Mouse (Mus musculus): ENCODE data around the gene Irak3. TPM values are rescaled to one million over a fixed set of nuclear protein-coding genes. Genes with fewer than 3 reads are reported as not detected.
"Not testable (repeated sequence)": the region's sequence is repeated elsewhere in the genome, so short reads cannot be mapped to it uniquely, and the experiment has no call there.

Irak3 gene
- total RNA-seq (2021), result 1 to 10 TPM; 3.4 to 3.6 TPM
- long read RNA-seq, experiment 1, partial matches to known transcripts, result 0 of 2 reads
- long read RNA-seq, experiment 1, other reads (novel, unspliced or antisense), result 1 of 2 reads
- long read RNA-seq, experiment 2, result 0 reads

- peak; percentile 90 to 94 for DNase-seq
These were observed at the start of gene Irak3 for GRCm38 (mm10) chr10:120201961-120202402. Gene Irak3, minus strand, starts transcription at chr10:120202130.

- DNase-seq, result no peak
These were observed 49.2 kb upstream of the Irak3 start for GRCm38 (mm10) chr10:120250911-120251683.

DNA sequence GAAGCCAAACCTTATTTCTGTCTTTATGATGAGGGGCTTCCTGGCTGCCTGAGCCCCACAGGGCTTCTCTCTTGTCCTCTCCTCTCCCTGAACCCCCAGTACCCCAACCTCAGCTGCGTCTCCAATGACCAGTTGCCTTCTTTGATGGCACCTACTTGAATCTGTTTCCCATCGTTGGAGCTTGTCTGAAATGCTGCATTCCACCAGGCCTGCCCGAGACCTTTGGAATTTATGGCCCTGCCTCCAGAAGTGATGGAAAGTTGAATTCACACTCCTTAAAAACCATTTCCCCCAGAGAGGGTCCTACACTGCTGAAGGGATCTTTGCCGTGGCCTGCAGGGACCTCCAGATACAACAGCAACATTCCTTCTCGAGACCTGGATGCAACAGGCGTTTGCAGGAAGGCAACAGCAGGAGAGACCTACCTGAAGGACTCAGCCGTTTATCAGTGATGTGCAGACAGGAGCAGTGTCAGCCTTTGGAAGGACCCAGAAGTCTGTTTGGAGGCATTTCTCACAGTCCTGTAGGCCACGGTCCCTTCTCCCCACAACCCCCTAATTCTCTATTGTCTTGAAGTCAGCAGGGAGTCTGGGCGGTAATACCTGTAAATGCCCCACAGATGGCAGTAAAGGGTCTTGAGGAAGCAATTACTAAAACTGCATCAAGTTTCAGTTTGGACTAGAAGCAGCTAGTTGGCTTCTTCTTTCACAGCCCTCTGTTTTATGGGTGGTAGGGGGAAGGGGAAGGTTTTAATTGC lies 45.2 kb upstream of the Irak3 start:
- DNase-seq, result peak; percentile 3 to 21

DNA sequence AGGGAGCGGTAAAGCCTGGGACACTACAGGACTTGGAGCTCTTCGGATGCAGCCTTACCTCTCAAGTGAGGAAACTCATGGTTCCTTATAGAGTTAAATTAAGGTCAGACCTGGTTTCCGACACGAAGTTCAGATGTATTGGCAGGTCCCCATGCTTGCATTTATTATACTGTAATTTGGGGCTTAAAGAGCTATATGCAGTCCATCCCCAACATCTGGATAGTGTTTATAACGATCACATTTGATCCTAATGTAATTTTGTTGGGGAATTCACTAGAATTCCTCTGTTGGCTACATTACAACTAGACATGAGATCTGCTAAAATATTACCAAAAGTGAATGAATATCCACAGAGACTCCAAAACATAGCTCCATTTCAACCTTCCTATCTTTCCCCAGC lies 43.8 kb upstream of the Irak3 start:
- DNase-seq, result no peak

- no peak for DNase-seq
These were observed 40.5 kb upstream of the Irak3 start for GRCm38 (mm10) chr10:120242421-120242820.

- DNase-seq, result no peak
These were observed 37.5 kb upstream of the Irak3 start for GRCm38 (mm10) chr10:120239476-120239875.

- DNase-seq, result no peak
These were observed 36.3 kb upstream of the Irak3 start for GRCm38 (mm10) chr10:120238241-120238640.

GRCm38 (mm10) chr10:120236855-120237254 lies 34.9 kb upstream of the Irak3 start:
- no peak for DNase-seq

DNA sequence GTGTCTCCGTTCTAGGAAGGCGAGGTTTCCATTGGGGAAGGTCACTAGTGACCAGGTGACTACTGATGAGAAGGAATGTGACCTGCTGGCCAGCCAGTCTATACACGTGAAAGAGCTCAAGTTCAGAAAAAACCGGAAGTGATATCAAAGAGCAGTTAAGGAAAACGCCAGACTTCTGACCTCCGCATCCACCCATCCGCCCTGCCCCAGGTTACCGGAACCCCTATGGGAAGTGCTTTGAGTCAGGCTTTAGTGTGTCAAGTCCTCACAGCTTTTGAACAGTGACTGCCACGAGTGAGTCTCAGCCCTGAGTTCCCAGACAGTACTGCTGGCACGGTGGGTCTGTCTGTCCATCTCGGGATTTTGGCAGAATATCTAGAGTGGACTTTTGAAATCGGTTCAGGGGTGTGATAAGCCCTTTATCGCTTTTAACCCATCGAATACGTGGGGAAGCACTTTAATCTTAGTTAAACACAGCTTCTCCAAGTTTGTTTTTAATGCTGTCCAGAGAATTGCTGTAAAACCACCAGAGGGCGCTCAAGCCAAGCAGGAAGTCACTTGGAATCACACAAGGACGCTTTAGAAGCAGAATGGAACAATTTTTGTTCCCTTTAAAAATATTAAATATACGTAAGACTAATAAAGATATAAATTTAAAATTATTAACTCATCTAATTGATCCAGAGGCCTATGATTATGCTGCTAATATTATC lies 31.9 kb upstream of the Irak3 start:
- peak; percentile 55 to 75 for DNase-seq

DNA sequence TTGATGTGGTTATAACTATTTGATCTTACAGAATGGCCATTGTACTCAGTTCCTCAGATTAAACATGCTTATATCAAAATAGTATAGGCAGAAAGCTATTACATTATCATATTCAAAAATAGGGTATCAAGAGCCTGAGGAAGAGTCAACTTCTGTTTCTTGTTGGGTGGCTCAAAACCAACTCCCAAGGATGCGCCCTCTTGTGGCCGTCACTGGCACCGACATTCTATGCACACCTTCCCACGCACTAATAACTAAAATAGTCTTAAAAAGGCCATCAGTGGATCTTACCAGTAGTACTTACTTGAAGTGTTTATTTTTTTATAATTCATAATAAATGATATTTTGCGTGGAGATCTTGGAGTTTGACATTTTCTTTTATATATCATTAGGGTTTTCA lies 29.8 kb upstream of the Irak3 start:
- DNase-seq, result peak; percentile 74 to 82

DNA sequence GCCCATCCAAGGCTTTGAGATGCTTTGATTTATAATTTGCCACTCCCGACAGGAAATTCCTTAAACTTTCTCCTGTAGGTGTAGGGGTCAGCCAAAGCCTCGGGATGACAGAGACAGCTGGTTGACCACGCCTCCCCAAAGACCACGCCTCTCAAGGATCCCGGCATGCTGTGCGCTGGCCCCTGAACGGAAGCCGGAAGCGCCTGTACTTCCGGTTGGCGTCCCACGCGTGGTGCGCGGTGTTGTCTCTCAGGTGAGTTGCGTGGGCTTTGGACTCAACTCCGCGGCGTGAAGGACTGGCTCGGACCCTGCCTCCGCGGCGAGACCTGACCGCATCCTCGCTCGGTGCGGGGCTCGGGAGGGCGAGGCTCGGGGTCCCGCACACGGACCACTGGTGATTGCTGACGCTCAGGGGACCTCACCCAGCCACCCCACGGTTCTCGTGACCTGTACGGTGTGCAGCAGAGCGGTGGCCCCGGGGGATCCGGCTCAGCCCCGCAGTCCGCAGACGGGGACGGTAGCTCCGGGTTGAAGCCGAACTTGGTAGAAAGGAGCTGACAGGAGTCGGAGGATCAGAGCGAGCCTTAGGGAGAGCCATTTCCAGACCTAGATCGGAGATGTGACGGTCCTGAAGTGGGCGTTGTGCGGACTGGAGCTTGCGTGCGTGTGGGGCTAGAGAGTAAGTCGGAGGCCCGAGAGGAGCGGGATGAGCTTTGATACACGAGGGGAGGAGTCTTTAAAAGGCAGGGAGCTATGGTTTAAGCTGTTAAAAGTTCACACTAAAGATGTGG lies 25.1 kb upstream of the Irak3 start, which contains the start of gene Llph:
Gene Llph, plus strand, starts transcription at position 200 of the 791 bp plus-strand sequence.
- DNase-seq, result peak; percentile 90 to 94

DNA sequence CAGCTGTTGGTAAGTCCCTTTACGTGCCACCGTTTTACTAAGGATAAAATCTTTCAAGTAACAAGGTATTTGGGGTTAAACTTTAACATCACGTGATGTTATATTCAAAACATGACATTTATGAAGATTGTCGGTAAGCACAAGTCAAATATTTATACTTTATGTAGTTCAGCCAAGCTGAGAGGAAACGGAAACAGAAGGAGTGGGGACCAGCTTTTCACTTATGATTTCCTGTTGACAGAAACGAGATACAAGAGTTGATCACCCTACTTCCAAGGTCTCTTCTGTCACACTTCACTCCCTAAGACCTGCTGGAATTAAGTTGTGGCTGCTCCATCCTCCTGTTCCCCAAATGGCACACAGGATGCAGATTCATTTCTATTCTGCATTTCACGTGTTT lies 18.8 kb upstream of the Irak3 start:
- no peak for DNase-seq

GRCm38 (mm10) chr10:120219578-120220359 lies 17.8 kb upstream of the Irak3 start:
- DNase-seq, result no peak

DNA sequence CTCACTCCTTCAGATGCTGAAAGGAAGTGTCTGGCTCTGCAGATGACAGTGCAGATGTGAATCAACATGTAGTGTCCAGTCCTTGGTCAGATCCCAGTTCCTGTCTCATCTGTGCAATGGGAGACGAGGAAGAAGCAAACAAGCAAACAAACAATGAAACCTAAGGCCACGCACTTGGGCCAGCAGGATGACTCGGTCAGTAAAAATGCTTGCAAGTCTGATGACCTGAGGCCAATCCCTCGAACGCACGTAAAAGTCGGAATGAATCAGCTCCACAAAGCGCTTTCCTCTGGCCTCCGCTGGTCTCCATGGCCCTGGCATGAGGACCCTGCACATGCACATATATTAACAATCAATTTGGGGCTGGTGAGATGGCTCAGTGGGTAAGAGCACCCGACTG lies 17.1 kb upstream of the Irak3 start:
- no peak for DNase-seq

- not testable (repeated sequence) for DNase-seq
These were observed 15.2 kb upstream of the Irak3 start for GRCm38 (mm10) chr10:120217099-120217498.

GRCm38 (mm10) chr10:120210096-120210495 lies 8.2 kb upstream of the Irak3 start:
- DNase-seq, result no peak

- no peak for DNase-seq
These were observed 7.6 kb upstream of the Irak3 start for GRCm38 (mm10) chr10:120209539-120209925.

DNA sequence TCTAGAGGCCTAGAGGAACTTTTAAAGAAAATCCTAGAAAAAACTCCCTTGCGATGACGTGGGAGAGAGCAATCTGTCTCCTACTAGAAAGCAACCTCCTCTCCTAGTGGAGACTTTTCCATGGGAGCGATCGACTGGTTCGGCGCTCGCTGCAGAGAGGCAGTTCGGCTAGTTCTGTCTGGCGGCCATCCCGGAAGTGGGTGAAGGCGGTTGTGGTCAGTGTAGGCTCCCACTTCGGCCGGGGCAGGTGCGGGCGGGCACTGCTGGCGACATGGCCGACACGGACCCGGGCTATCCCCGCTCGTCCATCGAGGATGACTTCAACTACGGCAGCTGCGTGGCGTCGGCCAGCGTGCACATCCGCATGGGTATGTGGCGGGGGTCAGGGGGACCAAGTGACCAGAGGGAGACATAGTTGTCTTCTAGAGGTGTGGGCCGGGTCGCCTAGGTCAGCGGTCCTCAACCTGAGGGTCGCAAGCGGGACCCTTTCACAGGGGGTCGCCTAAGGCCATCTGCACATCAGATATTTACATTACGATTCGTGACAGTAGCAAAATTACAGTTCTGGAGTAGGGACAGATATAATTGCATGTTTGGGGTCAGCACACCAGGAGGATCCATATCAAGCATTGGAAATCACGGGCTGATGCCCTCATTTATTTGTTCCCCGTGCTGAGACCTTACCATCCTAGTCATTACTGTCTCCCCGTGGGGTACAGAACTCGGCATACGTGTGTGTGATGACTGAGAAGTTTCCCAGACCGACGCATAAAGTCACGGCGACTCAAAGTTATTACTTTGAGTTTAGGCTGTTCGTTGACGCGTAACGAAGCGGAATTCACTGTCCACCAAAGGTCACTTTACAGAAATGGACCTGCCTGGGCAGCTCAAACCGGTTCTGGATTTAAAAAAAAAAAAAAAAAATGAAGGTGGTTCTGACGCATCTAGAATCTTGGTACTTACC lies 6.9 kb upstream of the Irak3 start:
- DNase-seq, result peak; percentile 92

DNA sequence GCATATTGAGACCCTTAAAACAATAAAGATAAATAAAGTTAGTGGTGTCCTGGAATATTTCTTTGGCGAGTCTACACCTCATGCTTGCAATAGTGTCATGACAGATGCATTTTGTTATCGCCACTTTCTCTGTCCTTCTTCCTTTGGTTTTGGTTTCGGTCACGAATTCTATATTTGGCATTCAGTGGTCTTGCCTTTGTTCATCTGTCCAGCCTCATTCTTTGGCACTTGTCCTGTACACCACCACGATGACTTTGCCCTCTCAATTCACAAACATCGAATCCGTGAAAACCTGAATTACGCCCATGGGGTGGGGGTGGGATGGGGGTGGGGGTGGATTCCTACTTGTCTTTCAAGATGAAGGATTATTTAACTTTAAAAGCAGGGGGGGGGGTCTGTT lies 6.1 kb upstream of the Irak3 start:
- DNase-seq, result no peak
